Mouse (Mus musculus) limb, embryonic 15.5 days (tissue): ENCODE results near the gene Utrn. TPM values are rescaled to one million over a fixed set of nuclear protein-coding genes. Genes with fewer than 3 reads are reported as not detected.
A peak's percentile ranks its signal among the peaks of the same experiment; 100 is the strongest.

ENCODE experiments used
- ATAC-seq: fragments of 200-750 bp; cut with Nextera tagmentation; 2 replicates; pipeline ENCODE4 v1.8.0; 2017; ENCODE audit warnings: low read depth, moderate TSS enrichment; ENCODE audit not compliant: insufficient number of reproducible peaks, low FRiP score, low TSS enrichment
- H3K27ac ChIP-seq: fragments of 300-500 bp; sonication (generic); 2 replicates; pipeline ENCODE4 v1.5.1; 2015; ENCODE audit warnings: moderate library complexity, mild to moderate bottlenecking, inconsistent platforms
- H3K27me3 ChIP-seq: fragments of 300-500 bp; sonication (generic); 2 replicates; pipeline ENCODE4 v1.6.1; 2015; ENCODE audit warnings: inconsistent platforms
- H3K36me3 ChIP-seq: fragments of 300-500 bp; sonication (generic); 2 replicates; pipeline ENCODE4 v1.6.1; 2015; ENCODE audit warnings: inconsistent platforms
- H3K4me1 ChIP-seq: fragments of 300-500 bp; sonication (generic); 2 replicates; pipeline ENCODE4 v1.6.1; 2015; ENCODE audit warnings: inconsistent platforms
- H3K4me2 ChIP-seq: fragments of 300-500 bp; sonication (generic); 2 replicates; pipeline ENCODE4 v1.6.1; 2015; ENCODE audit warnings: mild to moderate bottlenecking, inconsistent platforms
- H3K4me3 ChIP-seq: fragments of 300-500 bp; sonication (generic); 2 replicates; pipeline ENCODE4 v1.5.1; 2015; ENCODE audit warnings: mild to moderate bottlenecking, inconsistent platforms
- H3K9ac ChIP-seq: fragments of 300-500 bp; sonication (generic); 2 replicates; pipeline ENCODE4 v1.6.1; 2015; ENCODE audit warnings: inconsistent platforms
- H3K9me3 ChIP-seq: fragments of 300-500 bp; sonication (generic); 2 replicates; pipeline ENCODE4 v1.6.1; 2016; ENCODE audit warnings: inconsistent platforms
- WGBS: fragments of 180-500 bp; shearing (Covaris S2); methylation state at CpG from one replicate; pipeline ENCODE4 v1.1.7; 2015; 5-methylcytosine and 5-hydroxymethylcytosine counted together
- polyA plus RNA-seq: library from polyadenylated mRNA; unstranded; fragments of >200 nt; fragmentation: Nextera tagmentation; extraction: Ambion mirVana; gene quantifications from 2 replicates; pipeline ENCODE4 v1.2.1, GENCODE M21; 2015

Gene Utrn
- polyA plus RNA-seq, 1 experiment from 2014 or later = 99.6 TPM

DNA sequence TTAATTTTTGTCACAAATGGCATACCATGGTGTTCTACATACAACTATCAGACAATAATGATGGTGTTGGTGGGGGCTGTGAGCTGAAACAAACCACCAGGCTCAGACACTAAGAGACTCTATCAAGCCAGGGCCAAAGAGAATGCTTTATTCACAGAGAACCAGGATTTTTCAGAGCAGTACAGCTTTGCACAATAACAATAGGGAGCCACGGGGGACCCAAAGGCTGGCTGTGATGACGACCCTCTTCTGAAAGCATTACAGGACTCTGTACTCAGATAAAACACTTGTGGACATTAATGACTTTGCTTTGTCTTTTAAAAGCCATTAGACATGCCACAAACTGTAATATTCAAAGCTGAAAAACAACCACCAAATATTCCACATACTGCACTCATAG, 273.8 kb downstream of the Utrn start:
- Histone ChIP-seq H3K27ac (no peak overlapping the region), H3K9ac (no peak overlapping the region), H3K36me3 (no peaks in the 10 kb centered on the region), H3K4me1 (no peaks in the 10 kb centered on the region), H3K27me3 (no peaks in the 10 kb centered on the region), H3K9me3 (no peaks in the 10 kb centered on the region), H3K4me3 (no peak overlapping the region), H3K4me2 (no peak overlapping the region)
- ATAC-seq = no peak
- WGBS = 69% methylated on average over 2 of the region's 2 CpGs

GRCm38 (mm10) chr10:12594958-12595357, 274.2 kb downstream of the Utrn start:
- no peaks in the 10 kb centered on the region for H3K9me3 ChIP-seq
- H3K9ac ChIP-seq = no peak overlapping the region
- 92% methylated on average over 8 of the region's 8 CpGs for WGBS
- H3K27ac ChIP-seq = no peak overlapping the region
- no peak overlapping the region for H3K4me3 ChIP-seq
- H3K4me2 ChIP-seq = no peak overlapping the region
- H3K36me3 ChIP-seq = no peaks in the 10 kb centered on the region
- ATAC-seq = no peak
- H3K4me1 ChIP-seq = no peaks in the 10 kb centered on the region
- no peaks in the 10 kb centered on the region for H3K27me3 ChIP-seq

DNA sequence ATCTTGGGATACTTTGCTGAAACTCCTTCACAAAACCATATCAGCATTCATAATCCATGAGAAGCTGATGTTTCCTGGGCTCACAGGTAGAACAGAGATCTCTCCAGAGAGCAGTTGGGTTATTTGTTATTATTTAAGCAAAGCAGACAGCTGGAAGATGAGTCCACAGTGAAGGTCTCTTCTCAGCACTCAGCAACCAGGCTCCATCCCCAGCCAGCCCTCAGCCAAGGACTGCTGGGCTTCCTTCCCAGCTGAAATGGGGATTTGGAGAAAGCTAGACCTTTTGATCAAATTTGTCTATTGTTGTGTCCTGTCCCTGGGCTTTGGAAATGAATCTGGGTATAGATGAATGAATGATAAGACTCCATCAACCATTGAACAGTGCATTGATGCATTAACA, 276.1 kb downstream of the Utrn start:
- H3K27me3 ChIP-seq = no peaks in the 10 kb centered on the region
- no peaks in the 10 kb centered on the region for H3K4me1 ChIP-seq
- H3K9ac ChIP-seq = no peak overlapping the region
- no peak overlapping the region for H3K4me3 ChIP-seq
- H3K27ac ChIP-seq = no peak overlapping the region
- no peaks in the 10 kb centered on the region for H3K9me3 ChIP-seq
- no peak overlapping the region for H3K4me2 ChIP-seq
- ATAC-seq = no peak
- H3K36me3 ChIP-seq = no peaks in the 10 kb centered on the region

- H3K4me1 ChIP-seq = no peaks in the 10 kb centered on the region
- no peaks in the 10 kb centered on the region for H3K36me3 ChIP-seq
- H3K27me3 ChIP-seq = no peaks in the 10 kb centered on the region
- H3K4me3 ChIP-seq = no peak overlapping the region
- no peak overlapping the region for H3K4me2 ChIP-seq
- WGBS = 59% methylated on average over 5 of the region's 5 CpGs
- no peak overlapping the region for H3K9ac ChIP-seq
- no peaks in the 10 kb centered on the region for H3K9me3 ChIP-seq
- ATAC-seq = no peak
- no peak overlapping the region for H3K27ac ChIP-seq
These were observed 277.2 kb downstream of the Utrn start for GRCm38 (mm10) chr10:12591946-12592345.

GRCm38 (mm10) chr10:12588051-12588450, 281.1 kb downstream of the Utrn start:
- Histone ChIP-seq H3K4me3 (no peak overlapping the region), H3K9ac (no peak overlapping the region), H3K27ac (no peak overlapping the region), H3K27me3 (no peaks in the 10 kb centered on the region), H3K4me1 (no peaks in the 10 kb centered on the region), H3K4me2 (no peak overlapping the region), H3K36me3 (no peaks in the 10 kb centered on the region), H3K9me3 (no peaks in the 10 kb centered on the region)
- WGBS = 81% methylated on average over 7 of the region's 7 CpGs
- ATAC-seq = no peak

- H3K9me3 ChIP-seq = no peaks in the 10 kb centered on the region
- no peaks in the 10 kb centered on the region for H3K36me3 ChIP-seq
- H3K4me3 ChIP-seq = no peak overlapping the region
- 80% methylated on average over 1 of the region's 1 CpGs for WGBS
- H3K4me2 ChIP-seq = no peak overlapping the region
- ATAC-seq = no peak
- no peaks in the 10 kb centered on the region for H3K4me1 ChIP-seq
- H3K27ac ChIP-seq = no peak overlapping the region
- no peak overlapping the region for H3K9ac ChIP-seq
- no peaks in the 10 kb centered on the region for H3K27me3 ChIP-seq
These were observed 281.8 kb downstream of the Utrn start for GRCm38 (mm10) chr10:12587318-12587717.

DNA sequence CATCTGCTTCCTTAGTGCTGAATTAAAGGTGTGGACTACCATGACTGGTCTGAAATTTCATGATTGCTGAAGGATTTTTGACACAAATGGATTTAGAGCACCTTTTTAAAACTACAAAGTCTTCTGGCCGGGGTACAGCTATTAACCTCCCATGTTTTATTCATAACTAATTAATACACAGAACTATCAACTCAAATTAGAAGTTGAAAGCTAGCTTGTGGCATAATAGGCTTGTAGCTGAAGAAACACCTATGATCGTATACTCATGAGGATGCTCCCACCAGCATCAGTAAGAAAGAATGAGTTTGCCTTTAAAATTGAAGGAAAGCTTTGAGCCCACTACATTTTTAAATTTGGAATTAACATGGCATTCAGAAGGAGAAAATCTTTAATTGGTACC, 282.3 kb downstream of the Utrn start:
- 90% methylated on average over 2 of the region's 2 CpGs for whole genome bisulfite sequencing
- H3K4me3 ChIP-seq = no peak overlapping the region
- H3K27me3 ChIP-seq = no peaks in the 10 kb centered on the region
- H3K4me1 ChIP-seq = no peaks in the 10 kb centered on the region
- H3K36me3 ChIP-seq = no peaks in the 10 kb centered on the region
- ATAC-seq = no peak
- H3K4me2 ChIP-seq = no peak overlapping the region
- no peaks in the 10 kb centered on the region for H3K9me3 ChIP-seq
- no peak overlapping the region for H3K27ac ChIP-seq
- H3K9ac ChIP-seq = no peak overlapping the region

GRCm38 (mm10) chr10:12586200-12586599, 283.0 kb downstream of the Utrn start:
- 63% methylated on average over 1 of the region's 1 CpGs for WGBS
- H3K4me1 ChIP-seq = no peaks in the 10 kb centered on the region
- H3K9ac ChIP-seq = no peak overlapping the region
- H3K27me3 ChIP-seq = no peaks in the 10 kb centered on the region
- ATAC-seq = no peak
- no peak overlapping the region for H3K4me2 ChIP-seq
- no peak overlapping the region for H3K4me3 ChIP-seq
- no peak overlapping the region for H3K27ac ChIP-seq
- no peaks in the 10 kb centered on the region for H3K36me3 ChIP-seq
- H3K9me3 ChIP-seq = no peaks in the 10 kb centered on the region

DNA sequence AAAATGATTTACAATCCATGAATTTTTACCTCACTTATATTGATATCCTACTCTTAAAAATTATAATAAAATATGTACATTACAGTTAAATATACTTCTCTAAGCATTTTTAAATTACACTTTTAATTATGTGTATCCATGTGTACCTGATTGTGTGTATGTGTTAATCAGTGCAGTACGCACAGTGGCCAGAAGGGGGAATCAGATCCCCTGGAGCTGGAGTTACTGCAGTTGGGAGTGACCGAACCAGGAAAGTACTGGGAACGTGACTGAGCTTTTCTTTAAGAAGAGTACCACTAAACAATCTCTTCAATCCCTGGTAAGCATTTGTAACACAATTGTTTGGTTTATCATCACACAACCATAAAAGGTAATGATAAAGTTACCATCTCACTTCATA, 285.7 kb downstream of the Utrn start:
- ATAC-seq = no peak
- Histone ChIP-seq H3K27me3 (no peaks in the 10 kb centered on the region), H3K4me2 (no peak overlapping the region), H3K4me1 (peaks cover 8% of the 10 kb centered on the region; the same call in 1 of the 2 replicates), H3K27ac (no peak overlapping the region), H3K9ac (no peak overlapping the region), H3K4me3 (no peak overlapping the region), H3K9me3 (no peaks in the 10 kb centered on the region), H3K36me3 (no peaks in the 10 kb centered on the region)
- 89% methylated on average over 3 of the region's 3 CpGs for WGBS

DNA sequence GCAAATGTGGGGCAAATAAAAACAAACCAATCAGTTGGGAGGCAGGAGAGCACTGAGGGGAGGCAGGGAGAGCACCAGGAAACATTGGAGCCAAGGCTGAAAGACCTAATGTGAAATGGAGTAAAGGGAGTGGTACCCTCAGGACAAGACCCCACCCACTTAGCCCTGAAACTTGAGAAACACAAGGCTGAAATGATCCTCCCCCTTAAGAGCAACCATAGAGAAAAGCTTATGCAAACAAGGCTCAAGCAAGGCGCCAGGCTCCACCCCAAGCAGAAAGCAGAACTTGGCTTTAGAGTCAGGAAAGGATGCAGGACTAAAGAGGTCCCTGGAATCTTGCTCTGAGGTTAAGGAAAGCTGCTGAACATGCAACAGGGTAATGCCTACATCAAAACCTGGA, 290.1 kb downstream of the Utrn start:
- no peaks in the 10 kb centered on the region for H3K36me3 ChIP-seq
- H3K4me3 ChIP-seq = no peak overlapping the region
- H3K4me2 ChIP-seq = no peak overlapping the region
- peak overlapping the region; percentile 44; the same call in 1 of the 2 replicates for H3K27ac ChIP-seq
- no peak for ATAC-seq
- no peaks in the 10 kb centered on the region for H3K27me3 ChIP-seq
- no peak overlapping the region for H3K9ac ChIP-seq
- no peaks in the 10 kb centered on the region for H3K9me3 ChIP-seq
- WGBS = 21% methylated on average over 1 of the region's 1 CpGs
- peaks cover 11% of the 10 kb centered on the region; the same call in 1 of the 2 replicates for H3K4me1 ChIP-seq

DNA sequence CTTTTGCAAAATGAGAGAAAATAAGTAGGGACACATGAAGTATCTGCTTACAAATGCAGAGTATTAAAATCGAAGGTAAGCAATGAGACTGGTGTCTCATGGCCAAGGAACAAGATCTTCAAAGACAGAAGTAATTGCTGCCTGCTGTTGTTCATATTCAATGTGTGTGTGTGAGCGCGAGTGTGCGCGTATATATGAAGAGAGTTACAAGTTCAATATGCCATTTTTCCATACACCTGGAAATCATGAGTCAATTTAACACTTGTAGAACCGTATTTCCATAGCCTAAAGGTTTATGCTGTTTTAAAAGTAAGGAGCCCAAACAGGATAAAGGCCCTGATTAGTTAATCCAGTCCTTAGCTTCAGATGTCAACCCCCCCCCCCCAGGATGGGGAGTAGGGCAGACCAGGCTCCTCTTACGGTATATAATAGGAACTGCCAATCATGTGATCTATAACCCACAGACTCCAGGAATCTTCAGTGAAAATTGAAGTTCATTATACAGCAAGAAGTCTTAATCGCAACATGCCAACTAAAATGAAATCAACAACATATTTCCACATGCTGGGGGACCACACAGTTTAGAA, 293.2 kb downstream of the Utrn start:
- Histone ChIP-seq H3K27ac (no peak overlapping the region), H3K9ac (no peak overlapping the region), H3K27me3 (no peaks in the 10 kb centered on the region), H3K4me2 (no peak overlapping the region), H3K36me3 (no peaks in the 10 kb centered on the region), H3K4me3 (no peak overlapping the region), H3K4me1 (peaks cover 15% of the 10 kb centered on the region), H3K9me3 (no peaks in the 10 kb centered on the region)
- no peak for ATAC-seq
- 49% methylated on average over 8 of the region's 8 CpGs for WGBS

GRCm38 (mm10) chr10:12574760-12575159, 294.4 kb downstream of the Utrn start:
- H3K4me1 ChIP-seq = peaks cover 15% of the 10 kb centered on the region
- no peaks in the 10 kb centered on the region for H3K9me3 ChIP-seq
- H3K9ac ChIP-seq = no peak overlapping the region
- 59% methylated on average over 10 of the region's 10 CpGs for WGBS
- H3K4me2 ChIP-seq = no peak overlapping the region
- ATAC-seq = no peak
- no peak overlapping the region for H3K27ac ChIP-seq
- no peak overlapping the region for H3K4me3 ChIP-seq
- H3K36me3 ChIP-seq = no peaks in the 10 kb centered on the region
- H3K27me3 ChIP-seq = no peaks in the 10 kb centered on the region

- Histone ChIP-seq H3K4me2 (no peak overlapping the region), H3K9ac (no peak overlapping the region), H3K27ac (no peak overlapping the region), H3K36me3 (no peaks in the 10 kb centered on the region), H3K27me3 (no peaks in the 10 kb centered on the region), H3K9me3 (no peaks in the 10 kb centered on the region), H3K4me1 (peaks cover 8% of the 10 kb centered on the region; the same call in 1 of the 2 replicates), H3K4me3 (no peak overlapping the region)
- ATAC-seq = no peak
- WGBS = 25% methylated on average over 6 of the region's 6 CpGs
These were observed 295.6 kb downstream of the Utrn start for GRCm38 (mm10) chr10:12573601-12574000.
